In genomic region chr17:6777629-6778331, GRCm38 (mm10) we compare ENCODE assay signal across 8 mouse cellular contexts. TPM values are rescaled to one million over a fixed set of nuclear protein-coding genes. Genes with fewer than 3 reads are reported as not detected.
DNase-seq lines count a peak whose midpoint lies in the region; ATAC-seq and TF ChIP-seq lines count a peak whose summit lies in the region.

No protein-coding gene starts in this region.

- H3K27me3 ChIP-seq in heart, embryonic 13.5 days (replicated peaks), result no peaks in the 10 kb centered on the region
- peaks cover 32% of the 10 kb centered on the region for H3K27me3 ChIP-seq in midbrain, embryonic 14.5 days (ENCODE audit: control insufficient read depth, insufficient read depth, low read length)
- peaks cover 27% of the 10 kb centered on the region for H3K27me3 ChIP-seq in midbrain, embryonic 15.5 days (replicated peaks)
- H3K27me3 ChIP-seq in liver, embryonic 12.5 days (replicated peaks), result no peaks in the 10 kb centered on the region
- no peaks in the 10 kb centered on the region for H3K27me3 ChIP-seq in cerebellum, adult 2 months (ENCODE audit: control insufficient read depth, insufficient read depth, low read length)

- peak overlapping the region; percentile 93 for H3K4me2 ChIP-seq in heart, embryonic 13.5 days
- peak overlapping the region; percentile 99; the same call in 1 of the 2 replicates for H3K4me2 ChIP-seq in midbrain, embryonic 14.5 days (ENCODE audit: low read length)
- H3K4me2 ChIP-seq in midbrain, embryonic 15.5 days, result no peak overlapping the region
- H3K4me2 ChIP-seq in liver, embryonic 12.5 days, result peak overlapping the region; percentile 93

- H3K9me3 ChIP-seq in heart, embryonic 13.5 days, result no peaks in the 10 kb centered on the region
- H3K9me3 ChIP-seq in midbrain, embryonic 14.5 days (ENCODE audit: control insufficient read depth, low read length), result no peaks in the 10 kb centered on the region
- H3K9me3 ChIP-seq in midbrain, embryonic 15.5 days, result no peaks in the 10 kb centered on the region
- H3K9me3 ChIP-seq in liver, embryonic 12.5 days (replicated peaks), result no peaks in the 10 kb centered on the region

- H3K4me1 ChIP-seq in heart, embryonic 13.5 days, result peaks cover 80% of the 10 kb centered on the region
- peaks cover 24% of the 10 kb centered on the region for H3K4me1 ChIP-seq in midbrain, embryonic 14.5 days (ENCODE audit: control insufficient read depth, insufficient read depth, low read length)
- peaks cover 18% of the 10 kb centered on the region for H3K4me1 ChIP-seq in midbrain, embryonic 15.5 days
- H3K4me1 ChIP-seq in liver, embryonic 12.5 days, result peaks cover 90% of the 10 kb centered on the region
- 0 out of 2 replicates have a peak, but pooled peaks cover 4% of the 10 kb centered on the region for H3K4me1 ChIP-seq in cerebellum, adult 2 months (ENCODE audit: control insufficient read depth, insufficient read depth, low read length)

- WGBS in heart, embryonic 13.5 days, result 50% methylated on average over 12 of the region's 12 CpGs
- WGBS in midbrain, embryonic 14.5 days, result 74% methylated on average over 12 of the region's 12 CpGs
- 71% methylated on average over 12 of the region's 12 CpGs for WGBS in midbrain, embryonic 15.5 days
- WGBS in liver, embryonic 12.5 days (ENCODE audit: insufficient replicate concordance), result 58% methylated on average over 12 of the region's 12 CpGs
- 60% methylated on average over 12 of the region's 12 CpGs for WGBS in cerebellum, adult 2 months

- peak overlapping the region; percentile 88 for H3K4me3 ChIP-seq in heart, embryonic 13.5 days
- H3K4me3 ChIP-seq in midbrain, embryonic 14.5 days (replicated peaks; ENCODE audit: low read depth, low read length), result no peak overlapping the region
- H3K4me3 ChIP-seq in midbrain, embryonic 15.5 days, result no peak overlapping the region
- no peak overlapping the region for H3K4me3 ChIP-seq in liver, embryonic 12.5 days
- H3K4me3 ChIP-seq in cerebellum, adult 2 months (replicated peaks; ENCODE audit: insufficient read depth, low read depth, low read length), result no peak overlapping the region

- DNase-seq in heart, adult 11 months, result no peak
- no peak for DNase-seq in midbrain, embryonic 14.5 days
- DNase-seq in thymus, postnatal 4 days, result peak; percentile 69
- no peak for DNase-seq in cerebellum, adult 2 months
- DNase-seq in urinary bladder, postnatal 36 days (ENCODE audit: low spot score in 2 of 2), result no peak

- no peak for TF ChIP-seq POLR2A in cerebellum, adult 2 months (IDR thresholded peaks at IDR 0.05; ENCODE audit: borderline replicate concordance, insufficient read depth, low read length)

- no peak for TF ChIP-seq CTCF in cerebellum, adult 2 months (IDR thresholded peaks at IDR 0.05; ENCODE audit: borderline replicate concordance, insufficient read depth, low read depth, low read length)

- peak overlapping the region; percentile 88; the same call in 1 of the 2 replicates for H3K27ac ChIP-seq in heart, embryonic 13.5 days (replicated peaks)
- no peak overlapping the region for H3K27ac ChIP-seq in midbrain, embryonic 14.5 days (replicated peaks; ENCODE audit: low read depth, low read length)
- no peak overlapping the region for H3K27ac ChIP-seq in midbrain, embryonic 15.5 days
- H3K27ac ChIP-seq in liver, embryonic 12.5 days, result no peak overlapping the region
- H3K27ac ChIP-seq in cerebellum, adult 2 months (ENCODE audit: insufficient read depth, low read length), result no peak overlapping the region

- 0 out of 2 replicates have a peak overlapping the region, but pooled peaks have one; percentile 19 for H3K9ac ChIP-seq in heart, embryonic 13.5 days
- no peak overlapping the region for H3K9ac ChIP-seq in midbrain, embryonic 14.5 days (replicated peaks; ENCODE audit: low read length)
- H3K9ac ChIP-seq in midbrain, embryonic 15.5 days, result no peak overlapping the region
- H3K9ac ChIP-seq in liver, embryonic 12.5 days, result no peak overlapping the region

- H3K36me3 ChIP-seq in heart, embryonic 13.5 days, result no peaks in the 10 kb centered on the region
- H3K36me3 ChIP-seq in midbrain, embryonic 14.5 days (ENCODE audit: control insufficient read depth, insufficient read depth, low read length), result no peaks in the 10 kb centered on the region
- H3K36me3 ChIP-seq in midbrain, embryonic 15.5 days (replicated peaks), result no peaks in the 10 kb centered on the region
- H3K36me3 ChIP-seq in liver, embryonic 12.5 days, result peaks cover 21% of the 10 kb centered on the region

- ATAC-seq in heart, embryonic 13.5 days (ENCODE audit: extremely low read depth, insufficient number of reproducible peaks, low FRiP score, low TSS enrichment), result no peak
- no peak for ATAC-seq in midbrain, embryonic 14.5 days (ENCODE audit: low FRiP score, low TSS enrichment)
- ATAC-seq in midbrain, embryonic 15.5 days (replicated peaks), result no peak
- ATAC-seq in liver, embryonic 12.5 days, result no peak

RNA-seq across cellular contexts. Expression of gene Ezr, which starts 4.8 kb away (rescaled TPM):
- 103 and 105 TPM in 2 replicates for polyA plus RNA-seq in heart, embryonic 13.5 days (2015; fragmentation: Nextera tagmentation; extraction: Ambion mirVana)
- 20.8 and 27.8 TPM in 2 replicates for polyA plus RNA-seq in midbrain, embryonic 14.5 days (2014; fragmentation: Nextera tagmentation; extraction: Ambion mirVana)
- 32.5 and 39.6 TPM in 2 replicates for polyA plus RNA-seq in midbrain, embryonic 15.5 days (2015; fragmentation: Nextera tagmentation; extraction: Ambion mirVana)
- 67.9 and 72.4 TPM in 2 replicates for polyA plus RNA-seq in liver, embryonic 12.5 days (2016; fragmentation: Nextera tagmentation; extraction: Ambion mirVana)
- polyA plus RNA-seq in cerebellum, adult 2 months (2012; rRNA removed), result 12.1 and 16.1 TPM in 2 replicates
